Mouse (Mus musculus): ENCODE results near the gene Rps6ka1. TPM values are rescaled to one million over a fixed set of nuclear protein-coding genes. Genes with fewer than 3 reads are reported as not detected.
"Not testable (repeated sequence)": the region's sequence is repeated elsewhere in the genome, so short reads cannot be mapped to it uniquely, and the experiment has no call there.

The Rps6ka1 gene
- polyA plus RNA-seq, 1 experiment from 2014 or later: 22.4 TPM

GRCm38 (mm10) chr4:133910236-133911211 is 22.9 kb upstream of the Rps6ka1 start:
- Histone ChIP-seq H3K9me3 (ENCODE audit: control insufficient read depth, low read length) (no peaks in the 10 kb centered on the region), H3K27me3 (ENCODE audit: control insufficient read depth, insufficient read depth, low read length) (no peaks in the 10 kb centered on the region), H3K27ac (ENCODE audit: low read depth, low read length) (peak overlapping the region; percentile 85), H3K4me3 (ENCODE audit: low read depth, low read length) (peak overlapping the region; percentile 39), H3K4me2 (ENCODE audit: low read depth, low read length) (peak overlapping the region; percentile 54), H3K36me3 (ENCODE audit: control insufficient read depth, insufficient read depth, low read length) (no peaks in the 10 kb centered on the region), H3K4me1 (ENCODE audit: control insufficient read depth, insufficient read depth, low read length) (no peaks in the 10 kb centered on the region), H3K9ac (replicated peaks; ENCODE audit: low read depth, low read length) (peak overlapping the region; percentile 51)
- under 1% methylated on average over 57 of the region's 57 CpGs for WGBS
- peak; percentile 95 for ATAC-seq (ENCODE audit: low read depth)

- Histone ChIP-seq H3K9me3 (ENCODE audit: control insufficient read depth, low read length) (no peaks in the 10 kb centered on the region), H3K4me1 (ENCODE audit: control insufficient read depth, insufficient read depth, low read length) (no peaks in the 10 kb centered on the region), H3K27ac (ENCODE audit: low read depth, low read length) (no peak overlapping the region), H3K9ac (replicated peaks; ENCODE audit: low read depth, low read length) (no peak overlapping the region), H3K4me3 (ENCODE audit: low read depth, low read length) (no peak overlapping the region), H3K4me2 (ENCODE audit: low read depth, low read length) (no peak overlapping the region), H3K27me3 (ENCODE audit: control insufficient read depth, insufficient read depth, low read length) (no peaks in the 10 kb centered on the region), H3K36me3 (ENCODE audit: control insufficient read depth, insufficient read depth, low read length) (no peaks in the 10 kb centered on the region)
- 94% methylated on average over 6 of the region's 6 CpGs for WGBS
- no peak for ATAC-seq (ENCODE audit: low read depth)
These were observed 20.5 kb upstream of the Rps6ka1 start for GRCm38 (mm10) chr4:133908051-133908450.

- H3K4me2 ChIP-seq (ENCODE audit: low read depth, low read length): no peak overlapping the region
- no peak overlapping the region for H3K4me3 ChIP-seq (ENCODE audit: low read depth, low read length)
- no peak overlapping the region for H3K27ac ChIP-seq (ENCODE audit: low read depth, low read length)
- 70% methylated on average over 4 of the region's 4 CpGs for WGBS
- H3K4me1 ChIP-seq (ENCODE audit: control insufficient read depth, insufficient read depth, low read length): no peaks in the 10 kb centered on the region
- no peaks in the 10 kb centered on the region for H3K36me3 ChIP-seq (ENCODE audit: control insufficient read depth, insufficient read depth, low read length)
- no peaks in the 10 kb centered on the region for H3K27me3 ChIP-seq (ENCODE audit: control insufficient read depth, insufficient read depth, low read length)
- no peak overlapping the region for H3K9ac ChIP-seq (replicated peaks; ENCODE audit: low read depth, low read length)
- ATAC-seq (ENCODE audit: low read depth): no peak
- no peaks in the 10 kb centered on the region for H3K9me3 ChIP-seq (ENCODE audit: control insufficient read depth, low read length)
These were observed 19.5 kb upstream of the Rps6ka1 start for GRCm38 (mm10) chr4:133907086-133907485.

GRCm38 (mm10) chr4:133906336-133906735 is 18.7 kb upstream of the Rps6ka1 start:
- not testable (repeated sequence) for H3K9ac ChIP-seq (replicated peaks; ENCODE audit: low read depth, low read length); H3K9me3 ChIP-seq (ENCODE audit: control insufficient read depth, low read length); H3K36me3 ChIP-seq (ENCODE audit: control insufficient read depth, insufficient read depth, low read length); H3K4me2 ChIP-seq (ENCODE audit: low read depth, low read length); H3K4me3 ChIP-seq (ENCODE audit: low read depth, low read length); H3K27me3 ChIP-seq (ENCODE audit: control insufficient read depth, insufficient read depth, low read length); H3K27ac ChIP-seq (ENCODE audit: low read depth, low read length); H3K4me1 ChIP-seq (ENCODE audit: control insufficient read depth, insufficient read depth, low read length); ATAC-seq (ENCODE audit: low read depth)
- WGBS: 95% methylated on average over 5 of the region's 5 CpGs

- Histone ChIP-seq H3K9ac (replicated peaks; ENCODE audit: low read depth, low read length) (no peak overlapping the region), H3K27ac (ENCODE audit: low read depth, low read length) (no peak overlapping the region), H3K27me3 (ENCODE audit: control insufficient read depth, insufficient read depth, low read length) (no peaks in the 10 kb centered on the region), H3K4me3 (ENCODE audit: low read depth, low read length) (no peak overlapping the region), H3K4me1 (ENCODE audit: control insufficient read depth, insufficient read depth, low read length) (no peaks in the 10 kb centered on the region), H3K36me3 (ENCODE audit: control insufficient read depth, insufficient read depth, low read length) (no peaks in the 10 kb centered on the region), H3K4me2 (ENCODE audit: low read depth, low read length) (no peak overlapping the region), H3K9me3 (ENCODE audit: control insufficient read depth, low read length) (no peaks in the 10 kb centered on the region)
- WGBS: 78% methylated on average over 7 of the region's 7 CpGs
- no peak for ATAC-seq (ENCODE audit: low read depth)
These were observed 17.6 kb upstream of the Rps6ka1 start for GRCm38 (mm10) chr4:133905167-133905566.

- ATAC-seq (ENCODE audit: low read depth): no peak
These were observed 16.7 kb upstream of the Rps6ka1 start for GRCm38 (mm10) chr4:133904326-133904725.

GRCm38 (mm10) chr4:133903372-133903771 is 15.8 kb upstream of the Rps6ka1 start:
- Histone ChIP-seq H3K36me3 (ENCODE audit: control insufficient read depth, insufficient read depth, low read length) (no peaks in the 10 kb centered on the region), H3K27ac (ENCODE audit: low read depth, low read length) (no peak overlapping the region), H3K9me3 (ENCODE audit: control insufficient read depth, low read length) (no peaks in the 10 kb centered on the region), H3K4me3 (ENCODE audit: low read depth, low read length) (no peak overlapping the region), H3K4me2 (ENCODE audit: low read depth, low read length) (no peak overlapping the region), H3K9ac (replicated peaks; ENCODE audit: low read depth, low read length) (no peak overlapping the region), H3K4me1 (ENCODE audit: control insufficient read depth, insufficient read depth, low read length) (no peaks in the 10 kb centered on the region), H3K27me3 (ENCODE audit: control insufficient read depth, insufficient read depth, low read length) (no peaks in the 10 kb centered on the region)
- no peak for ATAC-seq (ENCODE audit: low read depth)
- WGBS: 68% methylated on average over 7 of the region's 7 CpGs

More at GRCm38 (mm10) chr4:133904326-133904725, 16.7 kb upstream of the Rps6ka1 start:
- Histone ChIP-seq H3K36me3 (ENCODE audit: control insufficient read depth, insufficient read depth, low read length) (no peaks in the 10 kb centered on the region), H3K4me1 (ENCODE audit: control insufficient read depth, insufficient read depth, low read length) (no peaks in the 10 kb centered on the region), H3K4me2 (ENCODE audit: low read depth, low read length) (no peak overlapping the region), H3K9ac (replicated peaks; ENCODE audit: low read depth, low read length) (no peak overlapping the region), H3K9me3 (ENCODE audit: control insufficient read depth, low read length) (no peaks in the 10 kb centered on the region), H3K4me3 (ENCODE audit: low read depth, low read length) (no peak overlapping the region), H3K27me3 (ENCODE audit: control insufficient read depth, insufficient read depth, low read length) (no peaks in the 10 kb centered on the region), H3K27ac (ENCODE audit: low read depth, low read length) (no peak overlapping the region)
- 87% methylated on average over 8 of the region's 8 CpGs for WGBS

- WGBS: 91% methylated on average over 2 of the region's 2 CpGs
- Histone ChIP-seq H3K36me3 (ENCODE audit: control insufficient read depth, insufficient read depth, low read length) (no peaks in the 10 kb centered on the region), H3K9me3 (ENCODE audit: control insufficient read depth, low read length) (no peaks in the 10 kb centered on the region), H3K9ac (replicated peaks; ENCODE audit: low read depth, low read length) (no peak overlapping the region), H3K27ac (ENCODE audit: low read depth, low read length) (no peak overlapping the region), H3K4me2 (ENCODE audit: low read depth, low read length) (no peak overlapping the region), H3K4me1 (ENCODE audit: control insufficient read depth, insufficient read depth, low read length) (no peaks in the 10 kb centered on the region), H3K4me3 (ENCODE audit: low read depth, low read length) (no peak overlapping the region), H3K27me3 (ENCODE audit: control insufficient read depth, insufficient read depth, low read length) (no peaks in the 10 kb centered on the region)
- ATAC-seq (ENCODE audit: low read depth): no peak
These were observed 14.9 kb upstream of the Rps6ka1 start for GRCm38 (mm10) chr4:133902510-133902909.

GRCm38 (mm10) chr4:133900887-133901286 is 13.3 kb upstream of the Rps6ka1 start:
- Histone ChIP-seq H3K27ac (ENCODE audit: low read depth, low read length) (no peak overlapping the region), H3K9ac (replicated peaks; ENCODE audit: low read depth, low read length) (no peak overlapping the region), H3K9me3 (ENCODE audit: control insufficient read depth, low read length) (no peaks in the 10 kb centered on the region), H3K4me3 (ENCODE audit: low read depth, low read length) (no peak overlapping the region), H3K4me2 (ENCODE audit: low read depth, low read length) (no peak overlapping the region), H3K36me3 (ENCODE audit: control insufficient read depth, insufficient read depth, low read length) (no peaks in the 10 kb centered on the region), H3K27me3 (ENCODE audit: control insufficient read depth, insufficient read depth, low read length) (no peaks in the 10 kb centered on the region), H3K4me1 (ENCODE audit: control insufficient read depth, insufficient read depth, low read length) (no peaks in the 10 kb centered on the region)
- no peak for ATAC-seq (ENCODE audit: low read depth)
- 76% methylated on average over 6 of the region's 6 CpGs for WGBS
